ENCODE assay signal across 15 mouse cellular contexts in genomic region chr12:81686406-81687117, GRCm38 (mm10). TPM values are rescaled to one million over a fixed set of nuclear protein-coding genes. Genes with fewer than 3 reads are reported as not detected.
DNase-seq lines count a peak whose midpoint lies in the region; ATAC-seq and TF ChIP-seq lines count a peak whose summit lies in the region.
"Had no signal": no experiment of that assay in that cellular context is flagged by ENCODE, and none has a peak within 500 bp of the region (broad histone marks: within the 10 kb centered on the region; RNA-seq: fewer than 3 reads in every experiment).

No protein-coding gene starts in this region.

- no peak overlapping the region for H3K9ac ChIP-seq in hindbrain, embryonic 11.5 days (ENCODE audit: low read depth, low read length)
- no peak overlapping the region for H3K9ac ChIP-seq in forebrain, postnatal 0 days
- H3K9ac ChIP-seq in midbrain, embryonic 14.5 days (replicated peaks; ENCODE audit: low read length), result no peak overlapping the region
- H3K9ac ChIP-seq in stomach, embryonic 15.5 days, result no peak overlapping the region
- H3K9ac ChIP-seq: liver, embryonic 13.5 days had no signal

- no peak overlapping the region for H3K4me2 ChIP-seq in hindbrain, embryonic 11.5 days (replicated peaks; ENCODE audit: low read depth, low read length)
- H3K4me2 ChIP-seq in forebrain, postnatal 0 days (ENCODE audit: low read depth), result no peak overlapping the region
- H3K4me2 ChIP-seq in midbrain, embryonic 14.5 days (ENCODE audit: low read length), result peak overlapping the region; percentile 11; the same call in 1 of the 2 replicates
- H3K4me2 ChIP-seq in stomach, embryonic 15.5 days, result no peak overlapping the region
- H3K4me2 ChIP-seq: liver, embryonic 13.5 days had no signal

- no peaks in the 10 kb centered on the region for H3K4me1 ChIP-seq in hindbrain, embryonic 11.5 days (replicated peaks; ENCODE audit: control insufficient read depth, insufficient read depth, low read length)
- H3K4me1 ChIP-seq in hindbrain, embryonic 10.5 days (replicated peaks), result peaks cover 34% of the 10 kb centered on the region
- H3K4me1 ChIP-seq in forebrain, postnatal 0 days (ENCODE audit: insufficient read depth), result no peaks in the 10 kb centered on the region
- H3K4me1 ChIP-seq in midbrain, embryonic 14.5 days (ENCODE audit: control insufficient read depth, insufficient read depth, low read length), result peaks cover 8% of the 10 kb centered on the region
- no peaks in the 10 kb centered on the region for H3K4me1 ChIP-seq in stomach, embryonic 15.5 days
- H3K4me1 ChIP-seq: liver, embryonic 13.5 days had no signal

- H3K36me3 ChIP-seq in hindbrain, embryonic 11.5 days (ENCODE audit: control insufficient read depth, insufficient read depth, low read length), result no peaks in the 10 kb centered on the region
- no peaks in the 10 kb centered on the region for H3K36me3 ChIP-seq in hindbrain, embryonic 10.5 days
- H3K36me3 ChIP-seq in forebrain, postnatal 0 days (ENCODE audit: insufficient read depth), result no peaks in the 10 kb centered on the region
- no peaks in the 10 kb centered on the region for H3K36me3 ChIP-seq in midbrain, embryonic 14.5 days (ENCODE audit: control insufficient read depth, insufficient read depth, low read length)
- H3K36me3 ChIP-seq in stomach, embryonic 15.5 days, result no peaks in the 10 kb centered on the region
- H3K36me3 ChIP-seq: liver, embryonic 13.5 days had no signal

- TF ChIP-seq CTCF in forebrain, postnatal 0 days (IDR thresholded peaks at IDR 0.05; ENCODE audit: low read depth), result no peak

- DNase-seq in hindbrain, embryonic 11.5 days (ENCODE audit: low spot score), result peak; percentile 17
- no peak for DNase-seq in hindbrain, embryonic 10.5 days (ENCODE audit: low spot score)
- DNase-seq in forebrain, postnatal 0 days, result no peak
- DNase-seq in midbrain, embryonic 14.5 days, result peak; percentile 65
- no peak for DNase-seq in thymus, postnatal 10 days (ENCODE audit: low spot score in 2 of 2)
- no peak for DNase-seq in kidney, adult 18-20 months
- DNase-seq: cerebellum, adult 18-20 months; gastrocnemius, postnatal 14 days; kidney, adult 9 months; liver, embryonic 13.5 days; lung, postnatal 10 days; right cerebral cortex, adult 18-20 months; thymus, postnatal 14 days had no signal

- H3K27ac ChIP-seq in hindbrain, embryonic 11.5 days (ENCODE audit: low read depth, low read length), result no peak overlapping the region
- no peak overlapping the region for H3K27ac ChIP-seq in hindbrain, embryonic 10.5 days
- H3K27ac ChIP-seq in forebrain, postnatal 0 days (ENCODE audit: low read depth, low read length), result no peak overlapping the region
- H3K27ac ChIP-seq in midbrain, embryonic 14.5 days (replicated peaks; ENCODE audit: low read depth, low read length), result peak overlapping the region; percentile 46
- H3K27ac ChIP-seq in stomach, embryonic 15.5 days, result no peak overlapping the region
- H3K27ac ChIP-seq: liver, embryonic 13.5 days had no signal

- no peak overlapping the region for H3K4me3 ChIP-seq in hindbrain, embryonic 11.5 days (ENCODE audit: low read depth, low read length)
- no peak overlapping the region for H3K4me3 ChIP-seq in hindbrain, embryonic 10.5 days
- no peak overlapping the region for H3K4me3 ChIP-seq in forebrain, postnatal 0 days (ENCODE audit: low read depth, low read length)
- H3K4me3 ChIP-seq in midbrain, embryonic 14.5 days (replicated peaks; ENCODE audit: low read depth, low read length), result no peak overlapping the region
- no peak overlapping the region for H3K4me3 ChIP-seq in stomach, embryonic 15.5 days (replicated peaks)
- H3K4me3 ChIP-seq: liver, embryonic 13.5 days had no signal

- WGBS in hindbrain, embryonic 11.5 days, result 50% methylated on average over 12 of the region's 12 CpGs
- WGBS in hindbrain, embryonic 10.5 days, result 50% methylated on average over 12 of the region's 12 CpGs
- WGBS in forebrain, postnatal 0 days, result 10% methylated on average over 12 of the region's 12 CpGs
- 24% methylated on average over 12 of the region's 12 CpGs for WGBS in midbrain, embryonic 14.5 days
- WGBS in stomach, embryonic 15.5 days, result 47% methylated on average over 12 of the region's 12 CpGs

- H3K27me3 ChIP-seq in hindbrain, embryonic 11.5 days (ENCODE audit: control insufficient read depth, insufficient read depth, low read length), result no peaks in the 10 kb centered on the region
- no peaks in the 10 kb centered on the region for H3K27me3 ChIP-seq in hindbrain, embryonic 10.5 days (ENCODE audit: insufficient read depth, poor library complexity, severe bottlenecking)
- no peaks in the 10 kb centered on the region for H3K27me3 ChIP-seq in forebrain, postnatal 0 days (ENCODE audit: insufficient read depth, low read length)
- no peaks in the 10 kb centered on the region for H3K27me3 ChIP-seq in midbrain, embryonic 14.5 days (ENCODE audit: control insufficient read depth, insufficient read depth, low read length)
- H3K27me3 ChIP-seq in stomach, embryonic 15.5 days (replicated peaks), result no peaks in the 10 kb centered on the region
- H3K27me3 ChIP-seq: liver, embryonic 13.5 days had no signal

- peak; percentile 57; the same call in 1 of the 2 replicates for ATAC-seq in hindbrain, embryonic 11.5 days (ENCODE audit: low FRiP score)
- ATAC-seq in forebrain, postnatal 0 days, result peak; percentile 25; the same call in 1 of the 2 replicates
- ATAC-seq in midbrain, embryonic 14.5 days (ENCODE audit: low FRiP score, low TSS enrichment), result peak; percentile 73
- ATAC-seq in stomach, embryonic 15.5 days (ENCODE audit: insufficient read depth, low FRiP score, low read depth), result peak; percentile 14; the same call in 1 of the 2 replicates
- no peak for ATAC-seq in inflammation-experienced regulatory T-cells, adult 6 months

- no peaks in the 10 kb centered on the region for H3K9me3 ChIP-seq in hindbrain, embryonic 11.5 days (ENCODE audit: control insufficient read depth, low read length)
- H3K9me3 ChIP-seq in hindbrain, embryonic 10.5 days, result no peaks in the 10 kb centered on the region
- no peaks in the 10 kb centered on the region for H3K9me3 ChIP-seq in forebrain, postnatal 0 days (ENCODE audit: low read length)
- no peaks in the 10 kb centered on the region for H3K9me3 ChIP-seq in midbrain, embryonic 14.5 days (ENCODE audit: control insufficient read depth, low read length)
- no peaks in the 10 kb centered on the region for H3K9me3 ChIP-seq in stomach, embryonic 15.5 days
- H3K9me3 ChIP-seq: liver, embryonic 13.5 days had no signal

RNA-seq across cellular contexts. Expression of gene Ttc9, which starts 55.5 kb away (rescaled TPM):
- polyA plus RNA-seq in hindbrain, embryonic 11.5 days (2014; fragmentation: Nextera tagmentation; extraction: Ambion mirVana), result 1.3 and 2.1 TPM in 2 replicates
- polyA plus RNA-seq in hindbrain, embryonic 10.5 days (2016; fragmentation: Nextera tagmentation; extraction: Ambion mirVana), result 2.2 and 2.7 TPM in 2 replicates
- 54.6 and 64.0 TPM in 2 replicates for total RNA-seq in forebrain, postnatal 0 days (2014; rRNA removed)
- polyA plus RNA-seq in forebrain, postnatal 0 days (2015; fragmentation: Nextera tagmentation; extraction: Ambion mirVana), result 18.7 and 19.5 TPM in 2 replicates
- polyA plus RNA-seq in midbrain, embryonic 14.5 days (2014; fragmentation: Nextera tagmentation; extraction: Ambion mirVana), result 10.7 and 12.6 TPM in 2 replicates
- polyA plus RNA-seq in stomach, embryonic 15.5 days (2015; fragmentation: Nextera tagmentation; extraction: Ambion mirVana), result 6.6 and 6.8 TPM in 2 replicates
- under 1 TPM in 1 of 3 experiments, not detected in 2; 0.09 TPM for polyA plus RNA-seq in inflammation-experienced regulatory T-cells, adult 6 months (2017; shearing (Covaris generic))

Comparison
In these comparisons a context has a peak if more than half of its experiments do, and no peak if none do; other contexts are left out.
1. DNase-seq: peak in hindbrain, embryonic 11.5 days (single experiment) and midbrain, embryonic 14.5 days (single experiment); none in hindbrain, embryonic 10.5 days (single experiment), forebrain, postnatal 0 days (single experiment), thymus, postnatal 10 days (0 of 2) and kidney, adult 18-20 months (single experiment).